Mouse (Mus musculus): ENCODE measurements around the gene 2300002M23Rik.

The 2300002M23Rik gene

GRCm38 (mm10) chr17:35601736-35602354, 34.6 kb downstream of the 2300002M23Rik start:
- DNase-seq (ENCODE audit: low spot score in 2 of 2): no peak

- no peak for DNase-seq (ENCODE audit: low spot score in 2 of 2)
These were observed 49.9 kb downstream of the 2300002M23Rik start for GRCm38 (mm10) chr17:35617127-35617526.

Measured in right cerebral cortex, postnatal 10 days (tissue).